In genomic region chr6:127770806-127771205, GRCm38 (mm10) we compare ENCODE assay signal across 13 mouse cellular contexts. TPM values are rescaled to one million over a fixed set of nuclear protein-coding genes. Genes with fewer than 3 reads are reported as not detected.
DNase-seq lines count a peak whose midpoint lies in the region; ATAC-seq lines count a peak whose summit lies in the region.
"Had no signal": no experiment of that assay in that cellular context is flagged by ENCODE, and none has a peak within 500 bp of the region (broad histone marks: within the 10 kb centered on the region; RNA-seq: fewer than 3 reads in every experiment).

No protein-coding gene starts in this region.

- no peaks in the 10 kb centered on the region for H3K36me3 ChIP-seq in forebrain, embryonic 14.5 days (ENCODE audit: control insufficient read depth, insufficient read depth, low read length)
- no peaks in the 10 kb centered on the region for H3K36me3 ChIP-seq in forebrain, embryonic 12.5 days (replicated peaks)
- H3K36me3 ChIP-seq in midbrain, embryonic 11.5 days (ENCODE audit: control insufficient read depth, insufficient read depth, low read length) = no peaks in the 10 kb centered on the region
- no peaks in the 10 kb centered on the region for H3K36me3 ChIP-seq in liver, embryonic 11.5 days (ENCODE audit: control insufficient read depth, insufficient read depth, low read length)
- H3K36me3 ChIP-seq: embryonic facial prominence, embryonic 13.5 days had no signal

- H3K9ac ChIP-seq in forebrain, embryonic 14.5 days (ENCODE audit: low read length) = no peak overlapping the region
- no peak overlapping the region for H3K9ac ChIP-seq in forebrain, embryonic 12.5 days
- H3K9ac ChIP-seq in midbrain, embryonic 11.5 days (ENCODE audit: low read length) = no peak overlapping the region
- no peak overlapping the region for H3K9ac ChIP-seq in liver, embryonic 11.5 days (ENCODE audit: low read depth, low read length)
- H3K9ac ChIP-seq: embryonic facial prominence, embryonic 13.5 days; lung, embryonic 14.5 days had no signal

- H3K4me1 ChIP-seq in forebrain, embryonic 14.5 days (ENCODE audit: control insufficient read depth, insufficient read depth, low read length) = peaks cover 23% of the 10 kb centered on the region; the same call in 1 of the 2 replicates
- H3K4me1 ChIP-seq in forebrain, embryonic 12.5 days = peaks cover 47% of the 10 kb centered on the region
- H3K4me1 ChIP-seq in midbrain, embryonic 11.5 days (ENCODE audit: control insufficient read depth, insufficient read depth, low read length) = peaks cover 28% of the 10 kb centered on the region
- H3K4me1 ChIP-seq in liver, embryonic 11.5 days (replicated peaks; ENCODE audit: control insufficient read depth, insufficient read depth, low read length) = no peaks in the 10 kb centered on the region; the same call in 1 of the 2 replicates

- H3K9me3 ChIP-seq in forebrain, embryonic 14.5 days (replicated peaks; ENCODE audit: control insufficient read depth, low read length) = no peaks in the 10 kb centered on the region
- H3K9me3 ChIP-seq in forebrain, embryonic 12.5 days = no peaks in the 10 kb centered on the region
- H3K9me3 ChIP-seq in midbrain, embryonic 11.5 days (ENCODE audit: control insufficient read depth, low read length) = no peaks in the 10 kb centered on the region
- H3K9me3 ChIP-seq in liver, embryonic 11.5 days (ENCODE audit: control insufficient read depth, low read length) = no peaks in the 10 kb centered on the region
- H3K9me3 ChIP-seq: embryonic facial prominence, embryonic 13.5 days had no signal

- peak overlapping the region; percentile 91 for H3K4me2 ChIP-seq in forebrain, embryonic 14.5 days (ENCODE audit: low read length)
- H3K4me2 ChIP-seq in forebrain, embryonic 12.5 days = no peak overlapping the region
- H3K4me2 ChIP-seq in midbrain, embryonic 11.5 days = no peak overlapping the region
- no peak overlapping the region for H3K4me2 ChIP-seq in liver, embryonic 11.5 days
- H3K4me2 ChIP-seq: embryonic facial prominence, embryonic 13.5 days; lung, embryonic 14.5 days had no signal

- H3K27me3 ChIP-seq in forebrain, embryonic 14.5 days (replicated peaks; ENCODE audit: control insufficient read depth, insufficient read depth, low read length) = 0 out of 2 replicates have a peak, but pooled peaks cover 7% of the 10 kb centered on the region
- peaks cover 73% of the 10 kb centered on the region for H3K27me3 ChIP-seq in forebrain, embryonic 12.5 days
- H3K27me3 ChIP-seq in midbrain, embryonic 11.5 days (ENCODE audit: control insufficient read depth, insufficient read depth, low read length) = peaks cover 25% of the 10 kb centered on the region
- peaks cover 70% of the 10 kb centered on the region for H3K27me3 ChIP-seq in liver, embryonic 11.5 days (replicated peaks; ENCODE audit: control insufficient read depth, insufficient read depth, low read length)

- 36% methylated on average over 4 of the region's 4 CpGs for WGBS in forebrain, embryonic 14.5 days
- 42% methylated on average over 4 of the region's 4 CpGs for WGBS in forebrain, embryonic 12.5 days
- whole genome bisulfite sequencing in midbrain, embryonic 11.5 days = 45% methylated on average over 4 of the region's 4 CpGs
- WGBS in liver, embryonic 11.5 days = 40% methylated on average over 4 of the region's 4 CpGs

- H3K4me3 ChIP-seq in forebrain, embryonic 14.5 days (ENCODE audit: low read depth, low read length) = no peak overlapping the region
- H3K4me3 ChIP-seq in forebrain, embryonic 12.5 days (replicated peaks) = no peak overlapping the region
- H3K4me3 ChIP-seq in midbrain, embryonic 11.5 days (ENCODE audit: low read depth, low read length) = no peak overlapping the region
- H3K4me3 ChIP-seq in liver, embryonic 11.5 days (ENCODE audit: low read depth, low read length) = no peak overlapping the region
- H3K4me3 ChIP-seq: embryonic facial prominence, embryonic 13.5 days had no signal

- peak; percentile 45 for DNase-seq in forebrain, embryonic 14.5 days (ENCODE audit: low spot score)
- DNase-seq in layer of hippocampus, adult 18-20 months (ENCODE audit: low spot score in 2 of 2) = peak; percentile 67 to 87
- peak; percentile 81 for DNase-seq in midbrain, embryonic 11.5 days (ENCODE audit: low spot score, missing footprints)
- DNase-seq in right cerebral cortex, postnatal 25 days = peak; percentile 54
- DNase-seq in liver, embryonic 11.5 days (ENCODE audit: low spot score) = no peak
- no peak for DNase-seq in adrenal gland, adult 18-20 months (ENCODE audit: low spot score in 2 of 2)
- DNase-seq: gastrocnemius, postnatal 25 days; kidney, postnatal 4 days; lung, embryonic 14.5 days had no signal

- ATAC-seq in forebrain, embryonic 14.5 days = no peak
- no peak for ATAC-seq in forebrain, embryonic 12.5 days (ENCODE audit: low FRiP score)
- no peak for ATAC-seq in midbrain, embryonic 11.5 days (ENCODE audit: low FRiP score)
- ATAC-seq in erythroid progenitor cell, adult 5-6 weeks (replicated peaks; ENCODE audit: low FRiP score, poor library complexity, severe bottlenecking) = no peak
- no peak for ATAC-seq in liver, embryonic 11.5 days (replicated peaks; ENCODE audit: low FRiP score)

- no peak overlapping the region for H3K27ac ChIP-seq in forebrain, embryonic 14.5 days (ENCODE audit: low read depth, low read length)
- no peak overlapping the region for H3K27ac ChIP-seq in forebrain, embryonic 12.5 days
- no peak overlapping the region for H3K27ac ChIP-seq in midbrain, embryonic 11.5 days (ENCODE audit: low read depth, low read length)
- H3K27ac ChIP-seq in liver, embryonic 11.5 days (ENCODE audit: low read depth, low read length) = no peak overlapping the region
- H3K27ac ChIP-seq: embryonic facial prominence, embryonic 13.5 days had no signal

RNA-seq across cellular contexts. Expression of gene Prmt8, which starts 1.5 kb away (rescaled TPM):
- polyA plus RNA-seq in forebrain, embryonic 14.5 days (2014; fragmentation: Nextera tagmentation; extraction: Ambion mirVana) = 16.6 and 17.9 TPM in 2 replicates
- polyA plus RNA-seq in forebrain, embryonic 12.5 days (2016; fragmentation: Nextera tagmentation; extraction: Ambion mirVana) = 16.6 and 18.4 TPM in 2 replicates
- total RNA-seq in layer of hippocampus, adult 18-20 months (2021) = 10 to 100 TPM; 58.9 to 61.1 TPM
- 27.4 and 29.2 TPM in 2 replicates for polyA plus RNA-seq in midbrain, embryonic 11.5 days (2014; fragmentation: Nextera tagmentation; extraction: Ambion mirVana)
- total RNA-seq in erythroid progenitor cell, adult 5-6 weeks (2015; ENCODE audit: low replicate concordance) = not detected in 2 replicates
- not detected in 2 replicates for total RNA-seq in erythroid progenitor cell, adult 5-6 weeks (2017; ENCODE audit: low replicate concordance)
- polyA plus RNA-seq in liver, embryonic 11.5 days (2014; fragmentation: Nextera tagmentation; extraction: Ambion mirVana) = 0.10 and 0.18 TPM in 2 replicates
- not detected for total RNA-seq in adrenal gland, adult 18-20 months (2021)
- total RNA-seq: gastrocnemius, postnatal 25 days; heart, postnatal 25 days had no signal
- polyA plus RNA-seq: lung, embryonic 14.5 days had no signal

Comparison
In these comparisons a context has a peak if more than half of its experiments do, and no peak if none do; other contexts are left out.
1. DNase-seq: peak in forebrain, embryonic 14.5 days (single experiment), layer of hippocampus, adult 18-20 months (2 of 2), midbrain, embryonic 11.5 days (single experiment) and right cerebral cortex, postnatal 25 days (single experiment); none in liver, embryonic 11.5 days (single experiment) and adrenal gland, adult 18-20 months (0 of 2).
2. RNA of gene Prmt8, which starts 1.5 kb away (polyA plus RNA-seq): 27.4 to 29.2 TPM in midbrain, embryonic 11.5 days, 16.6 to 18.4 TPM in forebrain, embryonic 12.5 days and 16.6 to 17.9 TPM in forebrain, embryonic 14.5 days; 0.10 to 0.18 TPM in liver, embryonic 11.5 days; every median in the first group is over 10 times any median in the second.